Mouse (Mus musculus) ovary, adult 2 months (tissue): ENCODE data around the gene Rfc4. TPM values are rescaled to one million over a fixed set of nuclear protein-coding genes. Genes with fewer than 3 reads are reported as not detected.

ENCODE experiments used
- polyA plus RNA-seq: library from polyadenylated mRNA; depleted of rRNA; stranded (reverse); fragments of >200 nt; gene quantifications from 2 replicates; pipeline ENCODE4 v1.2.3, GENCODE M21; 2012; rRNA removed

The Rfc4 gene
- 0.59 and 0.68 TPM in 2 replicates for polyA plus RNA-seq

GRCm38 (mm10) chr16:23127673-23128375, at the start of gene Rfc4:
TSS of gene Rfc4 (minus strand) at chr16:23127737.

GRCm38 (mm10) chr16:23146280-23146679, 18.7 kb upstream of the Rfc4 start, which contains the start of gene Adipoq:
TSS of gene Adipoq (plus strand) at chr16:23146536.

DNA sequence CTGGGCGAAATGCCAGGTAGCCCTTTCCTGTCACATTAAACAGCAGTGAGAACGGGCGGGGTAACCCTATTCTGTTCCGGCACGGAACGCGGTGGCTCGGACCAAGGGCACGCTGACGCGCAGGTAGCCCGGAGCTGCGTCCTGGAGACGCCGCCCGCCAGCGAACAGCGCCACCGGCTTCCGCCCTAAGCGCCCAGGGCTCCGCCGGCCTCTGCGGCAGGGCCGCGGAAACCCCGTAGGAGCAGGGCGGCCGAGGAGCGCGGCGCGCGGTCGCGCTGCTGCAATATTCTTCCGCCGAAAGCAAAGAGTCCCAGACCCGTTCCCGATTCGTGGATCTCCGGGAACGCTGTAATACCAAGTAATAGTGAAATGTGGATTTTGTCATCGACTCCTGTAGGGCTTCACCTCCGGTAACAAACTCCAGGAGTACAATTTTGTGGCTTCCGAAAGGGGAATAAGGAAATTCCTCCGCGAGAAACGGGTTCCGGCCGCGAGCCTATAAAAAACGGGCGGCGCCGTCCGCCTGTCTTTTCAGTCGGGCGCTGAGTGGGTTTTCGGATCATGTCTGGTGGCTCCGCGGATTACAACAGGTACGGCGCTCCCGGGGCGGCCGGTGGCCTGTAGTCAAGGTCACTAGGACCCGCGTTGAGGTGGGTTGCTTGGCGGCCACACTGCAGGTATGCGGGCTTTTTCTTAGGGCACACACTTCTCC, 20.1 kb downstream of the Rfc4 start, which contains the start of gene Eif4a2:
Eif4a2 (plus strand) TSS at position 214 of the 712 bp plus-strand sequence.

Other genes starting within 250 kb of the Rfc4 start
- gene Ahsg, start 236.5 kb downstream of the Rfc4 start, polyA plus RNA-seq = 7.3 and 13.8 TPM in 2 replicates
- 5.3 and 10.0 TPM in 2 replicates for gene Fetub, start 209.4 kb downstream of the Rfc4 start, polyA plus RNA-seq
- 0.17 TPM in 1 of 2 replicates, not detected in the other for gene Hrg, start 176.7 kb downstream of the Rfc4 start, polyA plus RNA-seq
- gene Kng2, start 98.3 kb downstream of the Rfc4 start, polyA plus RNA-seq = 0.20 and 0.46 TPM in 2 replicates
- gene Kng1, start 69.9 kb downstream of the Rfc4 start, polyA plus RNA-seq = 0.07 and 0.22 TPM in 2 replicates
- gene Eif4a2, start 20.3 kb downstream of the Rfc4 start, polyA plus RNA-seq = 49.0 and 54.7 TPM in 2 replicates
- 142 and 148 TPM in 2 replicates for gene Adipoq, start 18.8 kb upstream of the Rfc4 start, polyA plus RNA-seq
- gene St6gal1, start 97.0 kb upstream of the Rfc4 start, polyA plus RNA-seq = 36.5 and 40.1 TPM in 2 replicates